Mouse (Mus musculus) MEL (cell line): ENCODE measurements around the gene Mettl26.

Experiments
- CHD1 ChIP-seq: IDR thresholded peaks from 2 replicates; pipeline ENCODE4 v1.6.1; 2012; ENCODE audit warnings: low read depth, mild to moderate bottlenecking, inconsistent platforms, low read length, improper control_type of control experiment
- CTCF ChIP-seq, 3 experiments: IDR thresholded peaks in 2 of 3; conservative IDR thresholded peaks in 1 of 3; 2 replicates each; pipeline ENCODE4 v1.5.1; 2011 to 2012; ENCODE audit warnings: low read length in 3 of 3, low read depth in 2 of 3, mild to moderate bottlenecking in 2 of 3, improper control_type of control experiment in 1 of 3, inconsistent platforms in 1 of 3, mixed read lengths in 1 of 3, moderate library complexity in 1 of 3; ENCODE audit not compliant: control insufficient read depth in 1 of 3, insufficient read depth in 1 of 3, poor library complexity in 1 of 3, severe bottlenecking in 1 of 3
- ELF1 ChIP-seq: IDR thresholded peaks from 2 replicates; pipeline ENCODE4 v1.6.1; 2014; ENCODE audit warnings: low read depth, mild to moderate bottlenecking, inconsistent platforms, low read length, improper control_type of control experiment, moderate library complexity
- EP300 ChIP-seq, 2 experiments: IDR thresholded peaks; 2 replicates each; pipeline ENCODE4 v1.6.1; 2011; ENCODE audit warnings: improper control_type of control experiment in 2 of 2, low read length in 2 of 2, low read depth in 1 of 2, mild to moderate bottlenecking in 1 of 2
- HCFC1 ChIP-seq: IDR thresholded peaks from 2 replicates; pipeline ENCODE4 v1.6.1; 2012; ENCODE audit warnings: low read depth, mild to moderate bottlenecking, inconsistent platforms, low read length, improper control_type of control experiment, moderate library complexity
- MYC ChIP-seq: IDR thresholded peaks from 2 replicates; pipeline ENCODE4 v1.6.1; 2011; ENCODE audit warnings: low read depth, mild to moderate bottlenecking, low read length, improper control_type of control experiment, moderate library complexity
- NRF1 ChIP-seq: IDR thresholded peaks from 2 replicates; pipeline ENCODE4 v1.6.1; 2014; ENCODE audit warnings: low read depth, mild to moderate bottlenecking, inconsistent platforms, low read length, improper control_type of control experiment, moderate library complexity; ENCODE audit not compliant: poor library complexity, insufficient read depth, severe bottlenecking
- POLR2A ChIP-seq, 2 experiments: IDR thresholded peaks; 2 replicates each; pipeline ENCODE4 v1.6.1; 2011 to 2012; ENCODE audit warnings: low read length in 2 of 2, mild to moderate bottlenecking in 2 of 2, control low read depth in 1 of 2, improper control_type of control experiment in 1 of 2, low read depth in 1 of 2, moderate library complexity in 1 of 2; ENCODE audit not compliant: control insufficient read depth in 1 of 2, insufficient read depth in 1 of 2, poor library complexity in 1 of 2
- RAD21 ChIP-seq: IDR thresholded peaks from 2 replicates; pipeline ENCODE4 v1.6.1; 2011; ENCODE audit warnings: mild to moderate bottlenecking, low read depth, low read length, improper control_type of control experiment
- SMC3 ChIP-seq: IDR thresholded peaks from 2 replicates; pipeline ENCODE4 v1.6.1; 2011; ENCODE audit warnings: low read depth, low read length, improper control_type of control experiment
- TAL1 ChIP-seq: IDR thresholded peaks from 2 replicates; pipeline ENCODE4 v1.6.1; 2012; ENCODE audit warnings: mild to moderate bottlenecking, inconsistent platforms, low read length, moderate library complexity, mixed read lengths
- TBP ChIP-seq: IDR thresholded peaks from 2 replicates; pipeline ENCODE4 v1.8.0; 2011; ENCODE audit warnings: low read depth, low read length, improper control_type of control experiment
- USF1 ChIP-seq: IDR thresholded peaks from 2 replicates; pipeline ENCODE4 v1.6.1; 2014; ENCODE audit warnings: low read depth, mild to moderate bottlenecking, inconsistent platforms, low read length, improper control_type of control experiment, moderate library complexity

DNA sequence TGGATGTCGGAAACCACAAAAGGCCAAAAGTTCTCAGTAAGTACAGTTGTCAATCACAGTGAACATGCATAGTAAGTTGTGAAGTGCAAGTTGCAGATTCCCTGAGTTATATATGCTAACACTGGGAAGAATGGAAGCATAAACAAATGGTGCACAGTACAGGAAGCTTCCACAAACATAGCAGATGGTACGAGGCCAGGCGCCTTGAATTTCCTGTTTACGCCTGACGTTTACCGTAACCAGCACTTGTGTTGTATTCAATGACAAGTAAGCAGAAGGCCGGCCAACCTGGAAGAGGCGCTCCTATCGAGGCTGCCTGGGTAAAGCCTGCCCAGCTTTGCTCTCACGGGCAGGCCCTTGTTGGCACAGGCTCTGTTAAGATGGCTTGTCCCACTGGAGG, 12.6 kb downstream of the Mettl26 start:
- no peak for TF ChIP-seq TBP
- TF ChIP-seq CTCF (IDR thresholded peaks at IDR 0.05 in 2 of 3, conservative IDR thresholded peaks at IDR 0.05 in 1 of 3; ENCODE audit: control insufficient read depth in 1 of 3, insufficient read depth in 1 of 3, low read depth in 2 of 3, low read length in 3 of 3, poor library complexity in 1 of 3, severe bottlenecking in 1 of 3): no peak
- TF ChIP-seq RAD21: no peak
- TF ChIP-seq SMC3: no peak
- TF ChIP-seq CHD1: no peak
- no peak for TF ChIP-seq MYC
- TF ChIP-seq USF1: no peak
- TF ChIP-seq EP300 (IDR thresholded peaks at IDR 0.05; ENCODE audit: low read depth in 1 of 2, low read length in 2 of 2): no peak
- no peak for TF ChIP-seq POLR2A (IDR thresholded peaks at IDR 0.05; ENCODE audit: control insufficient read depth in 1 of 2, insufficient read depth in 1 of 2, low read depth in 1 of 2, low read length in 2 of 2, poor library complexity in 1 of 2)
- TF ChIP-seq NRF1: no peak
- no peak for TF ChIP-seq HCFC1
- no peak for TF ChIP-seq TAL1
- no peak for TF ChIP-seq ELF1
